In the genomic region with DNA sequence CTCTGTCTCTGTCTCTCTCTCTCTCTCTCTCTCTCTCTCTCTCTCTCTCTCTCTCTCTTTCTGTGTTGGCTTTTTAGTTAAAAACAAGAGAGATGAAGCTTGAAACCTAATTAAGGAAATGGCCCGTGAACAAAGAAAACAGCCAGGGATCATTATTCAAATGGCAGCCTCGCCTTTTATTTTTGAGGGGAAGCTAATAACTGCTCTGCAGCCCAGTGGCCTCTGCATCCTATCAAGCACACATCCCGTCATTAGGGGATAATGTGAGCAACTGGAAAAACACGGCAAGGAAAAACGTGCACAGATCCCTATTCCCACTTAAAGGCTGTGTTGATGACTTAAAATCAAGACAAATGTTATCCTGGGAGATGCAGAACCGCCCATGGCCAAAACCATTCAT, we compare ENCODE assay signal across 10 mouse cellular contexts.
DNase-seq lines count a peak whose midpoint lies in the region; ATAC-seq lines count a peak whose summit lies in the region.
"Had no signal": no experiment of that assay in that cellular context is flagged by ENCODE, and none has a peak within 500 bp of the region (broad histone marks: within the 10 kb centered on the region; RNA-seq: fewer than 3 reads in every experiment).

No protein-coding gene starts in this region.

- no peaks in the 10 kb centered on the region for H3K9me3 ChIP-seq in heart, embryonic 10.5 days
- no peaks in the 10 kb centered on the region for H3K9me3 ChIP-seq in midbrain, embryonic 12.5 days
- no peaks in the 10 kb centered on the region for H3K9me3 ChIP-seq in midbrain, embryonic 13.5 days
- H3K9me3 ChIP-seq in hindbrain, embryonic 15.5 days: no peaks in the 10 kb centered on the region

- no peaks in the 10 kb centered on the region for H3K4me1 ChIP-seq in heart, embryonic 10.5 days
- H3K4me1 ChIP-seq in midbrain, embryonic 12.5 days: peaks cover 13% of the 10 kb centered on the region
- peaks cover 23% of the 10 kb centered on the region for H3K4me1 ChIP-seq in midbrain, embryonic 13.5 days (replicated peaks)
- peaks cover 17% of the 10 kb centered on the region for H3K4me1 ChIP-seq in hindbrain, embryonic 15.5 days (replicated peaks)

- no peak overlapping the region for H3K27ac ChIP-seq in heart, embryonic 10.5 days
- H3K27ac ChIP-seq in midbrain, embryonic 12.5 days (replicated peaks): peak overlapping the region; percentile 63; the same call in 1 of the 2 replicates
- H3K27ac ChIP-seq in midbrain, embryonic 13.5 days: no peak overlapping the region
- H3K27ac ChIP-seq in hindbrain, embryonic 15.5 days (replicated peaks): peak overlapping the region; percentile 42; the same call in 1 of the 2 replicates

- no peak overlapping the region for H3K9ac ChIP-seq in midbrain, embryonic 12.5 days (replicated peaks)
- no peak overlapping the region for H3K9ac ChIP-seq in midbrain, embryonic 13.5 days (replicated peaks)
- H3K9ac ChIP-seq in hindbrain, embryonic 15.5 days: no peak overlapping the region

- H3K4me3 ChIP-seq in heart, embryonic 10.5 days: no peak overlapping the region
- H3K4me3 ChIP-seq in midbrain, embryonic 12.5 days: no peak overlapping the region
- no peak overlapping the region for H3K4me3 ChIP-seq in midbrain, embryonic 13.5 days (replicated peaks)
- H3K4me3 ChIP-seq in hindbrain, embryonic 15.5 days: no peak overlapping the region

- H3K27me3 ChIP-seq in heart, embryonic 10.5 days (ENCODE audit: insufficient read depth, poor library complexity, severe bottlenecking): no peaks in the 10 kb centered on the region
- H3K27me3 ChIP-seq in midbrain, embryonic 12.5 days: no peaks in the 10 kb centered on the region
- H3K27me3 ChIP-seq in midbrain, embryonic 13.5 days: no peaks in the 10 kb centered on the region
- H3K27me3 ChIP-seq in hindbrain, embryonic 15.5 days: no peaks in the 10 kb centered on the region

- WGBS in heart, embryonic 10.5 days: 63% methylated on average over 6 of the region's 6 CpGs
- WGBS in midbrain, embryonic 12.5 days: 60% methylated on average over 6 of the region's 6 CpGs
- WGBS in midbrain, embryonic 13.5 days: 42% methylated on average over 6 of the region's 6 CpGs
- 20% methylated on average over 6 of the region's 6 CpGs for WGBS in hindbrain, embryonic 15.5 days

- no peak overlapping the region for H3K4me2 ChIP-seq in midbrain, embryonic 12.5 days (replicated peaks)
- H3K4me2 ChIP-seq in midbrain, embryonic 13.5 days (replicated peaks): no peak overlapping the region
- H3K4me2 ChIP-seq in hindbrain, embryonic 15.5 days: no peak overlapping the region

- DNase-seq in heart, embryonic 10.5 days (ENCODE audit: low spot score): peak; percentile 17
- no peak for DNase-seq in heart, adult 18-20 months
- DNase-seq in gastrocnemius, adult 8-10 months (ENCODE audit: low spot score in 2 of 2): no peak
- no peak for DNase-seq in urinary bladder, adult 2 months (ENCODE audit: low spot score)
- DNase-seq in gastrocnemius, adult 18-20 months (ENCODE audit: low spot score): no peak
- DNase-seq: cerebellum, adult 18-20 months; heart, postnatal 4 days had no signal

- no peak for ATAC-seq in midbrain, embryonic 12.5 days (ENCODE audit: low FRiP score, low read depth)
- no peak for ATAC-seq in midbrain, embryonic 13.5 days
- ATAC-seq in hindbrain, embryonic 15.5 days (ENCODE audit: low FRiP score, low read depth): no peak

- no peaks in the 10 kb centered on the region for H3K36me3 ChIP-seq in heart, embryonic 10.5 days
- H3K36me3 ChIP-seq in midbrain, embryonic 12.5 days: no peaks in the 10 kb centered on the region
- H3K36me3 ChIP-seq in midbrain, embryonic 13.5 days: no peaks in the 10 kb centered on the region
- H3K36me3 ChIP-seq in hindbrain, embryonic 15.5 days: no peaks in the 10 kb centered on the region

Comparison
In these comparisons a context has a peak if more than half of its experiments do, and no peak if none do; other contexts are left out.
1. H3K27ac ChIP-seq: peak in midbrain, embryonic 12.5 days (single experiment) and hindbrain, embryonic 15.5 days (single experiment); none in heart, embryonic 10.5 days (single experiment) and midbrain, embryonic 13.5 days (single experiment).